Mouse (Mus musculus) megakaryocyte progenitor cell, adult 5-6 weeks (primary cell): ENCODE measurements around the gene Ppif. TPM values are rescaled to one million over a fixed set of nuclear protein-coding genes. Genes with fewer than 3 reads are reported as not detected.

Experiments
- ATAC-seq: replicated peaks from 2 replicates; pipeline ENCODE4 v1.8.0; 2016; ENCODE audit warnings: mild to moderate bottlenecking, moderate TSS enrichment, inconsistent platforms; ENCODE audit not compliant: poor library complexity
- total RNA-seq, 2 experiments: library from RNA; stranded (forward) in 1 of 2; stranded (reverse) in 1 of 2; fragments of 157-497, 149-512 nt in 1 of 2; fragments of 200-1000 nt in 1 of 2; gene quantifications; 2 replicates each; pipeline versions ENCODE4 v1.2.3 to v1.2.4; 2015 to 2017

The Ppif gene
- 87.8 and 114 TPM in 2 replicates for total RNA-seq (2015)
- total RNA-seq (2017) = 20.4 and 31.9 TPM in 2 replicates

- peak; percentile 92 for ATAC-seq
Measured at GRCm38 (mm10) chr14:25693888-25694568, at the start of gene Ppif. Gene Ppif, plus strand, starts transcription at chr14:25694154.

GRCm38 (mm10) chr14:25645717-25646116 is 48.2 kb upstream of the Ppif start:
- ATAC-seq = no peak

- peak; percentile 81 for ATAC-seq
Measured at GRCm38 (mm10) chr14:25646161-25646621, 47.8 kb upstream of the Ppif start.

- no peak for ATAC-seq
Measured at GRCm38 (mm10) chr14:25651131-25651530, 42.8 kb upstream of the Ppif start.

- no peak for ATAC-seq
Measured at GRCm38 (mm10) chr14:25651905-25652304, 42.0 kb upstream of the Ppif start.

GRCm38 (mm10) chr14:25654401-25655197 is 39.4 kb upstream of the Ppif start:
- ATAC-seq = no peak

GRCm38 (mm10) chr14:25660661-25661060 is 33.3 kb upstream of the Ppif start:
- no peak for ATAC-seq

- ATAC-seq = no peak
Measured at GRCm38 (mm10) chr14:25661185-25661920, 32.6 kb upstream of the Ppif start.

GRCm38 (mm10) chr14:25663649-25664309 is 30.2 kb upstream of the Ppif start:
- no peak for ATAC-seq

- no peak for ATAC-seq
Measured at GRCm38 (mm10) chr14:25664310-25664695, 29.7 kb upstream of the Ppif start.

GRCm38 (mm10) chr14:25665314-25665970 is 28.5 kb upstream of the Ppif start:
- ATAC-seq = no peak

GRCm38 (mm10) chr14:25666668-25667376 is 27.1 kb upstream of the Ppif start:
- ATAC-seq = 0 out of 2 replicates have a peak, but pooled peaks have one; percentile 33

- ATAC-seq = peak; percentile 87
Measured at GRCm38 (mm10) chr14:25667587-25667986, 26.4 kb upstream of the Ppif start.

- no peak for ATAC-seq
Measured at GRCm38 (mm10) chr14:25679625-25680024, 14.3 kb upstream of the Ppif start.

- no peak for ATAC-seq
Measured at GRCm38 (mm10) chr14:25682020-25682419, 11.9 kb upstream of the Ppif start.

- ATAC-seq = peak; percentile 42; the same call in 1 of the 2 replicates
Measured at GRCm38 (mm10) chr14:25686216-25686945, 7.6 kb upstream of the Ppif start.

- ATAC-seq = peak; percentile 37; the same call in 1 of the 2 replicates
Measured at GRCm38 (mm10) chr14:25686983-25687901, 6.7 kb upstream of the Ppif start.
